Mouse (Mus musculus) cortical plate, adult 2 months (tissue): Measurements from ENCODE around the gene Poln. TPM values are rescaled to one million over a fixed set of nuclear protein-coding genes. Genes with fewer than 3 reads are reported as not detected.

Experiments used
- H3K27ac ChIP-seq: fragments of 200-500 bp; 2 replicates; pipeline ENCODE4 v1.5.1; 2012; ENCODE audit warnings: low read length, control low read depth, inconsistent platforms; ENCODE audit not compliant: insufficient read depth
- H3K4me1 ChIP-seq: fragments of 200-500 bp; 2 replicates; pipeline ENCODE4 v1.6.1; 2011; ENCODE audit warnings: low read length; ENCODE audit not compliant: control insufficient read depth, insufficient read depth
- H3K4me3 ChIP-seq: fragments of 200-500 bp; 2 replicates; pipeline ENCODE4 v1.5.1; 2011; ENCODE audit warnings: mild to moderate bottlenecking, low read length, control low read depth; ENCODE audit not compliant: insufficient read depth
- CTCF ChIP-seq: fragments of 200-500 bp; IDR thresholded peaks from 2 replicates; pipeline ENCODE4 v1.5.1; 2011; ENCODE audit warnings: mild to moderate bottlenecking, control low read depth, low read length; ENCODE audit not compliant: insufficient read depth; ENCODE audit errors: extremely low read depth
- POLR2A ChIP-seq: fragments of 200-500 bp; IDR thresholded peaks from 2 replicates; pipeline ENCODE4 v1.6.1; 2011; ENCODE audit warnings: mild to moderate bottlenecking, low read length, control low read depth; ENCODE audit not compliant: insufficient read depth; ENCODE audit errors: extremely low read depth
- polyA plus RNA-seq: library from polyadenylated mRNA; depleted of rRNA; stranded (reverse); fragments of >200 nt; gene quantifications from 2 replicates; pipeline ENCODE4 v1.2.3, GENCODE M21; 2012

Gene Poln
- polyA plus RNA-seq, 1 experiment: 1.4 TPM

DNA sequence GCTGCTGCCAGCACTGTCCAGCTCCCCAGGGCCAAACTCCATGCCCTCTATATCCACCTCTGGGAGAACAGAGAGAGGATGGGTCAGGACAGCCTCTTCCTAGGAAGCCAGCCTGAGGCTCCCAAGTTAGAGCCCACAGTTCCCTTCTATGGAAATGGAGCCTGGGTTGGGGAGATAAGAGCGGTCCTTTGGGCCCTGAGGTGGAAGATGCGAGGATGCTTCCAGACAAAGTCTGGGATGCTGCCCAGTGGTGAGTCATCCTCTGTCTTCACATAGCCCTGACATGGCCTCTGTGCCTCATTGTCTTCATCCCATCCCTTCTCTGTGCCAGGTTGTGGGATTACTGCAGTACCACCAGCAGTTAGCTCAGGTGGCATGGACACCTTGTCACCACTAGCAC lies 7.8 kb upstream of the Poln start:
- no peak overlapping the region for H3K27ac ChIP-seq

GRCm38 (mm10) chr5:34176691-34177090 lies 7.4 kb upstream of the Poln start:
- TF ChIP-seq POLR2A (no peak), CTCF (no peak)
- H3K4me1 ChIP-seq: peaks cover 5% of the 10 kb centered on the region
- H3K27ac ChIP-seq: no peak overlapping the region
- no peak overlapping the region for H3K4me3 ChIP-seq

More for the DNA sequence above, 7.8 kb upstream of the Poln start:
- no peak overlapping the region for H3K4me3 ChIP-seq
- peaks cover 6% of the 10 kb centered on the region for H3K4me1 ChIP-seq
- TF ChIP-seq CTCF: no peak
- TF ChIP-seq POLR2A: no peak

- H3K27ac ChIP-seq: no peak overlapping the region
- H3K4me1 ChIP-seq: peaks cover 1% of the 10 kb centered on the region; the same call in 1 of the 2 replicates
- TF ChIP-seq POLR2A: no peak
- TF ChIP-seq CTCF: no peak
- no peak overlapping the region for H3K4me3 ChIP-seq
Measured at GRCm38 (mm10) chr5:34175403-34175694, 6.1 kb upstream of the Poln start.

DNA sequence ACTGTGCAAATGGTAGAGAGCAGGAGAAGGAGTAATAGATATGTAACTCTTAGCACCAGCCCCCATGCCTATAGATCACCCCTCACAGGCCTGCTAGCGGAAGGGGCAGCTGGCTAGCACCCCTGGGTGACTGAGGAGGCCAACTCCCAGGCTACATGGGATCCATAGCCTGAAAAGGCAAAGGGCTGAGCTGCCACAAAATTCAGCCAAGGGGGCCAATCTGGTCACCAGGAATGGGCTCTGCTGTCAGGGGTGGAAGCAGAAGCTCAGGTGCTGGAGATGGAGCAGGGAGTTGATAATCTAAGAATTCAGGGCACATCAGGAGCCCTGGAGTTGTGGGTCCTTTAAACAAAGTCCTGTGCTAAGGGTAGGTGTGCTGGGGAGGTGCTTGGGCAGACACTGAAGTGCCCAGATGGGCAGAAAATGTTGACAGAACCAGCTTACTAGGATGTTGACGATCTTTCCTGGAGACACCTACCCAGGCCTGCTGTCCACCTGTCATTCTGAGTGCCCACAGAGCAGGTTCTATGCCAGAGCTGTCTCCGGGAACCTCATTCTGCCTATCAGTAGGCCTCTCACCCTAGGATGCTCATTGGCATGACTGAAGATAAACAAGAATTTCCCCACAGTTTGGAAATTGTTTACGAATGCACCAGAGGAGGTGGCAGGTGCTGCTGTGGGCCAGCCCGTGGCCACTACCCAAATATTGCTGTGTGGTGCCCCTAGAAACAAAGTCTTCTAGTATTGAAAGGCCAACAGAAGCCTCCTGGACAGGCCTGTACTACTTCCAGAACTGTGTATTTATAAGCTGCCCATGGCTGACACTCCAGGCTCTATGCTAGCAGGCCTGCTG lies 5.5 kb upstream of the Poln start:
- no peak overlapping the region for H3K27ac ChIP-seq
- no peak overlapping the region for H3K4me3 ChIP-seq
- no peak for TF ChIP-seq CTCF
- no peak for TF ChIP-seq POLR2A
- peaks cover 1% of the 10 kb centered on the region; the same call in 1 of the 2 replicates for H3K4me1 ChIP-seq

DNA sequence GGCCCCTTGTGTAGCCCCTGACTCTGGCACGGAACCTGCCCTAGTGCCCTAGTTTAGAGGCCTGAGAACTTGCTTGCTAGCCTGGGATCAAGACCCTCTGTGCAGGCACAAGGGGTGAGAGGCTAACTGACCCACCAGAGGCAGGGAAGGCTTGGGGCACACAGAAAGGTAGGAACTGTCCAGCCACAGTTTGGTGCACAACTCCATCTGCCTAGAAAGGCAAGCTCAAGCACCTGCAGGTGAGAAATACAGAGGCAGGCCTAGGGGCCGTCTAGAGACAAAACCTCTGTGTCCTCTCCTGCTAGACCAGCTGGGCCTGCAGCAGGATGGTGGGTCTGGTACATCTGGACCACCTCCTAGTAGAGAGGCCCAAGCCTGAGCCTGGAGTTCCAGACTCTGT lies 4.8 kb upstream of the Poln start:
- no peak for TF ChIP-seq POLR2A
- TF ChIP-seq CTCF: no peak
- peaks cover 1% of the 10 kb centered on the region; the same call in 1 of the 2 replicates for H3K4me1 ChIP-seq
- H3K27ac ChIP-seq: no peak overlapping the region
- no peak overlapping the region for H3K4me3 ChIP-seq

DNA sequence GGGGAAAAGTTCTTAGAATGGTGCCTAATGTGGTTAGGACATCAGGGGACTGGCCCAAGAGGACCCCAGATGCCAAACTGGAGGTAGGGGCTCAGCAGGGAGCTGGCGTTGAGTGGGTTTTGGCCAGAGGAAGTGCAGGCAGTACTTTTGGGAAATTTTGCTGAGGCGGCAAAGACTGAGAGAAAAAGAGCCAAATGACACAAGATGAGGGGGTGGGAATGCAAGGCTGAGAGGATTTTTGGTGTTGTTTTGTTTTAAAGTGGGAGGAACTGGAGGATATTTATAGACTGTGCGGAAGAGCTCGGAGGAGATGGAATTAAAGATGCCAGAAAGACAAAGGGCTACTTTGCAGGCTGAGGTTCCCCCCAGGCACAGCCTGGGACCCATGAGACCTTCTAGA lies 1.5 kb upstream of the Poln start:
- no peak for TF ChIP-seq CTCF
- TF ChIP-seq POLR2A: no peak
- Histone ChIP-seq H3K4me1 (peaks cover 1% of the 10 kb centered on the region; the same call in 1 of the 2 replicates), H3K27ac (peak overlapping the region; percentile 72), H3K4me3 (no peak overlapping the region)

GRCm38 (mm10) chr5:34169954-34170353 lies 706 bp upstream of the Poln start:
- Histone ChIP-seq H3K4me3 (peak overlapping the region; percentile 70), H3K27ac (peak overlapping the region; percentile 79), H3K4me1 (peaks cover 1% of the 10 kb centered on the region; the same call in 1 of the 2 replicates)
- TF ChIP-seq POLR2A: no peak
- no peak for TF ChIP-seq CTCF

GRCm38 (mm10) chr5:34167857-34168256 lies 1.4 kb downstream of the Poln start:
- TF ChIP-seq POLR2A (no peak), CTCF (no peak)
- H3K4me3 ChIP-seq: no peak overlapping the region
- no peak overlapping the region for H3K27ac ChIP-seq
- peaks cover 1% of the 10 kb centered on the region; the same call in 1 of the 2 replicates for H3K4me1 ChIP-seq

- no peak for TF ChIP-seq CTCF
- TF ChIP-seq POLR2A: no peak
- Histone ChIP-seq H3K4me3 (no peak overlapping the region), H3K27ac (no peak overlapping the region), H3K4me1 (no peaks in the 10 kb centered on the region; the same call in 1 of the 2 replicates)
Measured at GRCm38 (mm10) chr5:34165793-34166192, 3.5 kb downstream of the Poln start.

- TF ChIP-seq POLR2A (no peak), CTCF (no peak)
- no peaks in the 10 kb centered on the region for H3K4me1 ChIP-seq
- no peak overlapping the region for H3K4me3 ChIP-seq
- no peak overlapping the region for H3K27ac ChIP-seq
Measured at GRCm38 (mm10) chr5:34148476-34148875, 20.8 kb downstream of the Poln start.
